Mouse (Mus musculus): Measurements from ENCODE around the gene Prkcsh. TPM values are rescaled to one million over a fixed set of nuclear protein-coding genes. Genes with fewer than 3 reads are reported as not detected.
A peak's percentile ranks its signal among the peaks of the same experiment; 100 is the strongest.

Prkcsh gene
- polyA plus RNA-seq, 1 experiment from 2014 or later: 84.2 TPM

DNA sequence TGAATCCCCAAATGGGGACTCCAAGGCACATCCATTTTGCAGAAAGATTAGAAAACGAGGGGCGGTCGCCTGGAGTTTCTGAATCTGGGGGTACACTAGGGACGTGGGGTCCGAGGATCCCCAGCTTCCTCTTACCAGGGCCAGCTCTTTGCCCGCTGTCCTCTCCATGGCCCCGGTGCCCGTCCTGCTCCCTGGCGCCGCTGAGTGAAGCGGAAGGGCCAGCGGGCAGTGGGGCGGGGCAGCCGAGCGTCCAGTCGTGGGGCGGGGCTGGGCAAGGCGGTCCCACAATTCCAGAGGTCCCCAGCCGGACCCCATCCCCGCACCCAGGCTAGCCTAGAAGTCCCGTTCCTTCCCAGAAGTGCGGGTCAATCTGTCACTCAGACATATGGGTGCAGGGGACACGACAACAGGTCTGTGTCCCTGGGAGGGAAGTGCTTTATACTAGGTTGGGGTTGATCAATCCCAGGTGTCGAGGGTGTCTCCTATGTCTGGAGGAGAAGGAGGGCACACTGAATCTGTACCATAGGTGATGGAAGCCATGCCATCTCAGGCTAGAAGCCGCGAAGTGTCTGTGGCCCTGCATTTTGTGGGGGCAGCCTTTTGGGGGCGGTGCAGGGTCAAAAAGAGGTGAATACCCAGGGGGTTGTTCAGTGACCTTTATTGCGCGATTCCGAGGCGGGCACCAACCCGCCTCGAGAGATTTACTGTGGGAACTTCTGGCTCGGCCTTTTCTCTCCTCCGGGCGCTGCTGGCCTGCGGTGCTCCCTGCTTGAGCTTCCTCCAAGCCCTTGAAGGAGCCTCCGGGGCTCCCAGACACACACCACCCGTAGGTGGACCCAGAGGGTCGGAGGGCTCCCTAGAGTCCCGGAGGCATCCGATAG lies 13.1 kb upstream of the Prkcsh start, which contains the start of gene Rgl3:
Rgl3 (minus strand) TSS at position 217 of the 881 bp plus-strand sequence.
- peaks cover 71% of the 10 kb centered on the region for H3K27me3 ChIP-seq
- H3K36me3 ChIP-seq (ENCODE audit: poor library complexity, severe bottlenecking): no peaks in the 10 kb centered on the region

DNA sequence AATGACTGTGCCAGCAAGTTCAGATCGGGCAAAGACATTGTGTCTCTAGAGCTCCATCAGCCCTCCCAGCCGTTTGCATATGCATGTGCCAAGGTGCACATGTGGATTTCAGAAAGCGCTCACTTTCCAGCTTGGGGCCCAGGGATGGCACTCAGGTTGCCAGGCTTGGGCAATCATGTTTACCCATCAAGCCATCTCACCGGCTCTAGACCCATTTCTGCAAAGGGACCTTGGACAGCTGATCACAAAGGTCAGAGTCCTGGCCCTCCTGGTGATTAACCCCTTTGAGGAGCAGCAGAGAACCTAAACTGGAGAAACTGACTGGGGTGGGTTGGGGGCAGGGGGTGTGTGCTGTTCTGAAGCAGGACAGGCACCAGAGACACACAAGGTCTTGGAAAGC lies 10.4 kb upstream of the Prkcsh start:
- H3K4me3 ChIP-seq: no peak overlapping the region
- H3K27ac ChIP-seq: no peak overlapping the region
- H3K4me1 ChIP-seq: peaks cover 22% of the 10 kb centered on the region
- H3K9ac ChIP-seq: no peak overlapping the region
- no peaks in the 10 kb centered on the region for H3K36me3 ChIP-seq (ENCODE audit: poor library complexity, severe bottlenecking)
- ATAC-seq: no peak
- 84% methylated on average over 4 of the region's 4 CpGs for WGBS
- H3K27me3 ChIP-seq: peaks cover 53% of the 10 kb centered on the region
- no peaks in the 10 kb centered on the region for H3K9me3 ChIP-seq (replicated peaks)
- H3K4me2 ChIP-seq: no peak overlapping the region

More for the DNA sequence above, 13.1 kb upstream of the Prkcsh start, which contains the start of gene Rgl3:
- peak within 1 kb of the TSS; percentile 39 for H3K4me3 ChIP-seq
- no peaks in the 10 kb centered on the region for H3K9me3 ChIP-seq (replicated peaks)
- H3K4me1 ChIP-seq: peaks cover 22% of the 10 kb centered on the region
- peak within 1 kb of the TSS; percentile 53 for H3K9ac ChIP-seq
- no peak within 1 kb of the TSS for H3K27ac ChIP-seq
- H3K4me2 ChIP-seq: peak within 1 kb of the TSS; percentile 59
- peak; percentile 50; the same call in 1 of the 2 replicates for ATAC-seq
- WGBS: 1% methylated on average over 42 of the region's 42 CpGs

- Histone ChIP-seq H3K9me3 (replicated peaks) (no peaks in the 10 kb centered on the region), H3K27me3 (peaks cover 12% of the 10 kb centered on the region), H3K4me1 (no peaks in the 10 kb centered on the region), H3K9ac (no peak overlapping the region), H3K36me3 (ENCODE audit: poor library complexity, severe bottlenecking) (no peaks in the 10 kb centered on the region), H3K27ac (no peak overlapping the region), H3K4me2 (no peak overlapping the region), H3K4me3 (no peak overlapping the region)
- ATAC-seq: no peak
- WGBS: 92% methylated on average over 3 of the region's 3 CpGs
These were observed 6.3 kb upstream of the Prkcsh start for GRCm38 (mm10) chr9:21996178-21996867.

GRCm38 (mm10) chr9:22000296-22000695 lies 2.3 kb upstream of the Prkcsh start:
- Histone ChIP-seq H3K36me3 (ENCODE audit: poor library complexity, severe bottlenecking) (peaks cover 15% of the 10 kb centered on the region), H3K9ac (no peak overlapping the region), H3K27me3 (no peaks in the 10 kb centered on the region), H3K4me2 (no peak overlapping the region), H3K9me3 (replicated peaks) (no peaks in the 10 kb centered on the region), H3K27ac (no peak overlapping the region), H3K4me1 (peaks cover 29% of the 10 kb centered on the region), H3K4me3 (no peak overlapping the region)
- ATAC-seq: no peak
- WGBS: 93% methylated on average over 6 of the region's 6 CpGs

- Histone ChIP-seq H3K36me3 (ENCODE audit: poor library complexity, severe bottlenecking) (peaks cover 29% of the 10 kb centered on the region), H3K9ac (no peak overlapping the region), H3K27me3 (no peaks in the 10 kb centered on the region), H3K4me1 (peaks cover 37% of the 10 kb centered on the region), H3K4me3 (no peak overlapping the region), H3K27ac (no peak overlapping the region), H3K4me2 (peak overlapping the region; percentile 62), H3K9me3 (replicated peaks) (no peaks in the 10 kb centered on the region)
- 86% methylated on average over 4 of the region's 4 CpGs for WGBS
- ATAC-seq: no peak
These were observed 973 bp upstream of the Prkcsh start for GRCm38 (mm10) chr9:22001633-22002032.

DNA sequence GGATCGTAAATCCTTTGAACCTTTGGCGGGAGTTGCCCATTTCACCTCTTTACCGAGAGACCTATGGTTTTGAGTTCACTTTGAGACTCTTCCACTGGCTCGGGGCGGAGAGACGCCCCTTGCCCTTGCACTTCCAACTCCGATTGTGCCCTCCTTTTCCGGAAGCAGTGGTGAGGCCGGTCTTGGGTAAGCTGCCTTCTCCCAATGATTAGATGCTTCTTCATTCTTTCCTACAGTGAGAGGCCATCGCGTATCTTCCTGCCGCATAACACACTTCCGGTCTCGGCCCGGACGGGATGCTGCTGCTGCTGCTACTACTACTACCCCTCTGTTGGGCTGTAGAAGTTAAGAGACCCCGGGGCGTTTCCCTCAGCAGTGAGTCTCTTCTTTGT lies 553 bp downstream of the Prkcsh start:
- peak overlapping the region; percentile 67 for H3K4me3 ChIP-seq
- H3K9me3 ChIP-seq (replicated peaks): no peaks in the 10 kb centered on the region
- peaks cover 43% of the 10 kb centered on the region for H3K36me3 ChIP-seq (ENCODE audit: poor library complexity, severe bottlenecking)
- H3K4me2 ChIP-seq: peak overlapping the region; percentile 90
- H3K27ac ChIP-seq: peak overlapping the region; percentile 49
- H3K27me3 ChIP-seq: no peaks in the 10 kb centered on the region
- peak; percentile 3 for ATAC-seq
- peaks cover 37% of the 10 kb centered on the region for H3K4me1 ChIP-seq
- WGBS: under 1% methylated on average over 18 of the region's 18 CpGs
- peak overlapping the region; percentile 73 for H3K9ac ChIP-seq

GRCm38 (mm10) chr9:22004546-22004945 lies 1.9 kb downstream of the Prkcsh start:
- Histone ChIP-seq H3K9ac (no peak overlapping the region), H3K36me3 (ENCODE audit: poor library complexity, severe bottlenecking) (peaks cover 57% of the 10 kb centered on the region), H3K4me2 (0 out of 2 replicates have a peak overlapping the region, but pooled peaks have one; percentile 1), H3K9me3 (replicated peaks) (no peaks in the 10 kb centered on the region), H3K27me3 (no peaks in the 10 kb centered on the region), H3K4me1 (peaks cover 37% of the 10 kb centered on the region), H3K4me3 (0 out of 2 replicates have a peak overlapping the region, but pooled peaks have one; percentile 67), H3K27ac (no peak overlapping the region)
- ATAC-seq: no peak
- WGBS: 91% methylated on average over 12 of the region's 12 CpGs

- Histone ChIP-seq H3K4me3 (no peak overlapping the region), H3K27me3 (no peaks in the 10 kb centered on the region), H3K9me3 (replicated peaks) (no peaks in the 10 kb centered on the region), H3K9ac (no peak overlapping the region), H3K27ac (no peak overlapping the region), H3K36me3 (ENCODE audit: poor library complexity, severe bottlenecking) (peaks cover 96% of the 10 kb centered on the region), H3K4me1 (0 out of 2 replicates have a peak, but pooled peaks cover 2% of the 10 kb centered on the region), H3K4me2 (no peak overlapping the region)
- ATAC-seq: peak; percentile 22; the same call in 1 of the 2 replicates
- 87% methylated on average over 5 of the region's 5 CpGs for WGBS
These were observed 8.4 kb downstream of the Prkcsh start for GRCm38 (mm10) chr9:22011055-22011454.

- peak; percentile 23 for ATAC-seq
- no peak overlapping the region for H3K4me2 ChIP-seq
- no peak overlapping the region for H3K9ac ChIP-seq
- H3K27ac ChIP-seq: no peak overlapping the region
- no peaks in the 10 kb centered on the region for H3K27me3 ChIP-seq
- WGBS: 90% methylated on average over 13 of the region's 13 CpGs
- no peak overlapping the region for H3K4me3 ChIP-seq
- no peaks in the 10 kb centered on the region for H3K4me1 ChIP-seq
- no peaks in the 10 kb centered on the region for H3K9me3 ChIP-seq (replicated peaks)
- H3K36me3 ChIP-seq (ENCODE audit: poor library complexity, severe bottlenecking): peaks cover 94% of the 10 kb centered on the region
These were observed 10.1 kb downstream of the Prkcsh start for GRCm38 (mm10) chr9:22012731-22013130.

- Histone ChIP-seq H3K9ac (no peak overlapping the region), H3K36me3 (ENCODE audit: poor library complexity, severe bottlenecking) (peaks cover 82% of the 10 kb centered on the region), H3K4me2 (no peak overlapping the region), H3K9me3 (replicated peaks) (no peaks in the 10 kb centered on the region), H3K27ac (no peak overlapping the region), H3K4me3 (no peak overlapping the region), H3K27me3 (no peaks in the 10 kb centered on the region), H3K4me1 (no peaks in the 10 kb centered on the region)
- WGBS: 65% methylated on average over 10 of the region's 10 CpGs
- no peak for ATAC-seq
These were observed 13.6 kb downstream of the Prkcsh start for GRCm38 (mm10) chr9:22016245-22016644.

DNA sequence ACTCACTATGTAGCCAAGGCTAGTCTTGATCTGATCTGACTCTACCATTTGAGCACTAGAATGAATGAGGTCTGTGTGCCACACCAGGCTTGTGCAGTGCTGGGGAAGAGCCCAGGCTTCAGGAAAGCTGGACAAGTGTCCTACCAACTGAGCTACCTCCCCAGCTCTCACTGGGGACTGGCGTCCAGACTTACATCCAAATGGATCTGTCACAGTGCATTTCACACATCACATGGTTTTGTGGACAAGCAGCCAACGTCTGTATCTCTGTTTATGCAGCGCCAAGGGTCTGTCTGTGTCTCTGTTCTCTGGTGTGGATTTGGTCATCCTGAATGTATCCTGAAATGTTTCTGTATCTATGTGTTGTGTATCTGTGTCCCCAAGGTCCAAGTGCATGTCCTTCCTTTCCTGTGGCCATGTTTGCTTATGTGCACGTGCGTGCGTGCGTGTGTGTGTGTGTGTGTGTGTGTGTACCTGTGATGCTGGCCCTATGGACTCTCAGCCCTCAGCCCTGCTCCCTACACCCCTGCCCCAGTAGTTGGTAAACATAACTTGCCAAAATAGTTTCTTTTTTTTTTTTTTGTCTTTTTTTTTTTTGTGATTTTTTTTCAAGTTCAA lies 14.7 kb downstream of the Prkcsh start:
- Histone ChIP-seq H3K27ac (no peak overlapping the region), H3K36me3 (ENCODE audit: poor library complexity, severe bottlenecking) (peaks cover 74% of the 10 kb centered on the region), H3K4me1 (no peaks in the 10 kb centered on the region), H3K27me3 (no peaks in the 10 kb centered on the region), H3K4me2 (no peak overlapping the region), H3K9me3 (replicated peaks) (no peaks in the 10 kb centered on the region), H3K9ac (no peak overlapping the region), H3K4me3 (no peak overlapping the region)
- 83% methylated on average over 7 of the region's 7 CpGs for WGBS
- no peak for ATAC-seq

DNA sequence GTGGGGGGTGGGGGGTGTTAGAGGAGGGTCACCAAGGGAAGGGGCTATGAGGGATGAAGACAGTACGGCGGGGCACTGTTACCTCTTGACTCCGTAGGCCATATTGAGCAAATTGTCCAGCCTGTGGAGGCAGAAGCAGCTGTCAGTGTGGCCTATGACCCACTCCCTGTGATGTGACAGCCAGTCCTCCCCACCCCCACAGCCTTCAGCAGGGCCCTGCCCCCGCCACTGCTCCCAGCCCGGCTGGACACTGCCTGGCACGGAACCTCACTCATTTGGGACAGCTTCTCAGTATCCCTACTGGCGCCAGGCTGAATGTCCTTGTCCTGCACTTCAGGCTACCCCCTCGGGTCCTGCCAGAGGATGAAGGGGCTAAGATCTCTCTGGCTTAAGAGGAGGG lies 22.0 kb downstream of the Prkcsh start:
- H3K4me3 ChIP-seq: no peak overlapping the region
- H3K27me3 ChIP-seq: no peaks in the 10 kb centered on the region
- H3K4me2 ChIP-seq: no peak overlapping the region
- ATAC-seq: no peak
- H3K27ac ChIP-seq: no peak overlapping the region
- WGBS: 63% methylated on average over 8 of the region's 8 CpGs
- peaks cover 17% of the 10 kb centered on the region for H3K4me1 ChIP-seq
- no peaks in the 10 kb centered on the region for H3K9me3 ChIP-seq (replicated peaks)
- H3K9ac ChIP-seq: no peak overlapping the region
- H3K36me3 ChIP-seq (ENCODE audit: poor library complexity, severe bottlenecking): peaks cover 80% of the 10 kb centered on the region

Measured in forebrain, embryonic 13.5 days (tissue).